Mouse (Mus musculus) ES-Bruce4 (cell line): ENCODE data around the gene Ahcy.

Experiments used
- CTCF ChIP-seq: IDR thresholded peaks from one replicate; pipeline ENCODE4 v1.8.1; 2011; ENCODE audit warnings: low read depth, low read length
- EP300 ChIP-seq: IDR thresholded peaks from 2 replicates; pipeline ENCODE4 v1.6.1; 2011; ENCODE audit warnings: low read depth, low read length; ENCODE audit not compliant: insufficient read depth
- POLR2A ChIP-seq: IDR thresholded peaks from one replicate; pipeline ENCODE4 v1.8.1; 2011; ENCODE audit warnings: low read length; ENCODE audit not compliant: insufficient read depth

GRCm38 (mm10) chr2:155039956-155040355 is 34.3 kb downstream of the Ahcy start:
- TF ChIP-seq CTCF (no peak), EP300 (no peak), POLR2A (no peak)
